Mouse (Mus musculus): ENCODE measurements around the gene Exoc7. TPM values are rescaled to one million over a fixed set of nuclear protein-coding genes. Genes with fewer than 3 reads are reported as not detected.
A peak's percentile ranks its signal among the peaks of the same experiment; 100 is the strongest.

Gene Exoc7
- polyA plus RNA-seq, 1 experiment from 2014 or later: 56.5 TPM

- Histone ChIP-seq H3K4me1 (replicated peaks; ENCODE audit: insufficient read depth, low read length) (0 out of 2 replicates have a peak, but pooled peaks cover 9% of the 10 kb centered on the region), H3K9me3 (replicated peaks; ENCODE audit: low read length) (no peaks in the 10 kb centered on the region), H3K27ac (peak within 1 kb of the TSS; percentile 91), H3K9ac (ENCODE audit: low read depth, low read length) (peak within 1 kb of the TSS; percentile 78), H3K27me3 (ENCODE audit: insufficient read depth, low read length) (no peaks in the 10 kb centered on the region), H3K36me3 (ENCODE audit: insufficient read depth, low read length) (peaks cover 21% of the 10 kb centered on the region), H3K4me3 (replicated peaks; ENCODE audit: low read depth, low read length) (peak within 1 kb of the TSS; percentile 73), H3K4me2 (ENCODE audit: low read length) (peak within 1 kb of the TSS; percentile 90)
- 2% methylated on average over 32 of the region's 32 CpGs for WGBS
- DNase-seq (ENCODE audit: low spot score) (peak; percentile 98), ATAC-seq (replicated peaks; ENCODE audit: low FRiP score, low read depth) (peak; percentile 95)
- peak; percentile 45; the same call in 1 of the 2 replicates for TF ChIP-seq CTCF (IDR thresholded peaks at IDR 0.05; ENCODE audit: low read depth)
Observed at GRCm38 (mm10) chr11:116274045-116274666, 32.9 kb downstream of the Exoc7 start, which contains the start of gene Srp68. Gene Srp68, minus strand, starts transcription at chr11:116274217.

GRCm38 (mm10) chr11:116273469-116274044, 33.5 kb downstream of the Exoc7 start:
- under 1% methylated on average over 39 of the region's 39 CpGs for WGBS
- ATAC-seq (replicated peaks; ENCODE audit: low FRiP score, low read depth): 0 out of 2 replicates have a peak, but pooled peaks have one; percentile 21
- no peak for TF ChIP-seq CTCF (IDR thresholded peaks at IDR 0.05; ENCODE audit: low read depth)
- H3K27ac ChIP-seq: peak overlapping the region; percentile 91
- H3K27me3 ChIP-seq (ENCODE audit: insufficient read depth, low read length): no peaks in the 10 kb centered on the region
- peak overlapping the region; percentile 90 for H3K4me2 ChIP-seq (ENCODE audit: low read length)
- H3K9ac ChIP-seq (ENCODE audit: low read depth, low read length): peak overlapping the region; percentile 78
- peaks cover 26% of the 10 kb centered on the region for H3K36me3 ChIP-seq (ENCODE audit: insufficient read depth, low read length)
- no peak for DNase-seq (ENCODE audit: low spot score)
- peak overlapping the region; percentile 73 for H3K4me3 ChIP-seq (replicated peaks; ENCODE audit: low read depth, low read length)
- H3K4me1 ChIP-seq (replicated peaks; ENCODE audit: insufficient read depth, low read length): 0 out of 2 replicates have a peak, but pooled peaks cover 9% of the 10 kb centered on the region
- no peaks in the 10 kb centered on the region for H3K9me3 ChIP-seq (replicated peaks; ENCODE audit: low read length)

- ATAC-seq (replicated peaks; ENCODE audit: low FRiP score, low read depth) (no peak), DNase-seq (ENCODE audit: low spot score) (no peak)
- TF ChIP-seq CTCF (IDR thresholded peaks at IDR 0.05; ENCODE audit: low read depth): no peak
- 44% methylated on average over 12 of the region's 12 CpGs for WGBS
- Histone ChIP-seq H3K27ac (no peak overlapping the region), H3K36me3 (ENCODE audit: insufficient read depth, low read length) (peaks cover 34% of the 10 kb centered on the region), H3K4me3 (replicated peaks; ENCODE audit: low read depth, low read length) (peak overlapping the region; percentile 73), H3K4me2 (ENCODE audit: low read length) (peak overlapping the region; percentile 90), H3K9me3 (replicated peaks; ENCODE audit: low read length) (no peaks in the 10 kb centered on the region), H3K9ac (ENCODE audit: low read depth, low read length) (peak overlapping the region; percentile 78), H3K4me1 (replicated peaks; ENCODE audit: insufficient read depth, low read length) (0 out of 2 replicates have a peak, but pooled peaks cover 9% of the 10 kb centered on the region), H3K27me3 (ENCODE audit: insufficient read depth, low read length) (no peaks in the 10 kb centered on the region)
Observed at GRCm38 (mm10) chr11:116272589-116273468, 34.2 kb downstream of the Exoc7 start.

- Histone ChIP-seq H3K27me3 (ENCODE audit: insufficient read depth, low read length) (no peaks in the 10 kb centered on the region), H3K27ac (no peak overlapping the region), H3K36me3 (ENCODE audit: insufficient read depth, low read length) (peaks cover 57% of the 10 kb centered on the region), H3K4me1 (replicated peaks; ENCODE audit: insufficient read depth, low read length) (0 out of 2 replicates have a peak, but pooled peaks cover 8% of the 10 kb centered on the region), H3K4me2 (ENCODE audit: low read length) (no peak overlapping the region), H3K9me3 (replicated peaks; ENCODE audit: low read length) (no peaks in the 10 kb centered on the region), H3K4me3 (replicated peaks; ENCODE audit: low read depth, low read length) (no peak overlapping the region), H3K9ac (ENCODE audit: low read depth, low read length) (no peak overlapping the region)
- DNase-seq (ENCODE audit: low spot score) (no peak), ATAC-seq (replicated peaks; ENCODE audit: low FRiP score, low read depth) (no peak)
- WGBS: 91% methylated on average over 8 of the region's 8 CpGs
- no peak for TF ChIP-seq CTCF (IDR thresholded peaks at IDR 0.05; ENCODE audit: low read depth)
Observed at GRCm38 (mm10) chr11:116269560-116269959, 37.5 kb downstream of the Exoc7 start.

- no peak for TF ChIP-seq CTCF (IDR thresholded peaks at IDR 0.05; ENCODE audit: low read depth)
- ATAC-seq (replicated peaks; ENCODE audit: low FRiP score, low read depth): no peak
Observed at GRCm38 (mm10) chr11:116268313-116268712, 38.7 kb downstream of the Exoc7 start.

GRCm38 (mm10) chr11:116267637-116268036, 39.4 kb downstream of the Exoc7 start:
- Histone ChIP-seq H3K4me1 (replicated peaks; ENCODE audit: insufficient read depth, low read length) (0 out of 2 replicates have a peak, but pooled peaks cover 6% of the 10 kb centered on the region), H3K4me3 (replicated peaks; ENCODE audit: low read depth, low read length) (no peak overlapping the region), H3K4me2 (ENCODE audit: low read length) (no peak overlapping the region), H3K9ac (ENCODE audit: low read depth, low read length) (no peak overlapping the region), H3K36me3 (ENCODE audit: insufficient read depth, low read length) (peaks cover 71% of the 10 kb centered on the region), H3K27ac (no peak overlapping the region), H3K9me3 (replicated peaks; ENCODE audit: low read length) (no peaks in the 10 kb centered on the region), H3K27me3 (ENCODE audit: insufficient read depth, low read length) (no peaks in the 10 kb centered on the region)
- ATAC-seq (replicated peaks; ENCODE audit: low FRiP score, low read depth) (no peak), DNase-seq (ENCODE audit: low spot score) (peak; percentile 48)
- TF ChIP-seq CTCF (IDR thresholded peaks at IDR 0.05; ENCODE audit: low read depth): peak; percentile 57
- 83% methylated on average over 8 of the region's 8 CpGs for WGBS

More at GRCm38 (mm10) chr11:116268313-116268712, 38.7 kb downstream of the Exoc7 start:
- no peak overlapping the region for H3K9ac ChIP-seq (ENCODE audit: low read depth, low read length)
- H3K4me3 ChIP-seq (replicated peaks; ENCODE audit: low read depth, low read length): no peak overlapping the region
- no peaks in the 10 kb centered on the region for H3K27me3 ChIP-seq (ENCODE audit: insufficient read depth, low read length)
- 0 out of 2 replicates have a peak, but pooled peaks cover 6% of the 10 kb centered on the region for H3K4me1 ChIP-seq (replicated peaks; ENCODE audit: insufficient read depth, low read length)
- DNase-seq (ENCODE audit: low spot score): no peak
- H3K36me3 ChIP-seq (ENCODE audit: insufficient read depth, low read length): peaks cover 66% of the 10 kb centered on the region
- no peaks in the 10 kb centered on the region for H3K9me3 ChIP-seq (replicated peaks; ENCODE audit: low read length)
- no peak overlapping the region for H3K4me2 ChIP-seq (ENCODE audit: low read length)
- H3K27ac ChIP-seq: no peak overlapping the region
- WGBS: 91% methylated on average over 6 of the region's 6 CpGs

Measured in kidney, postnatal 0 days (tissue).